Mouse (Mus musculus): ENCODE results near the gene Acap1.
"Not testable (repeated sequence)": the region's sequence is repeated elsewhere in the genome, so short reads cannot be mapped to it uniquely, and the experiment has no call there.

Gene Acap1

DNA sequence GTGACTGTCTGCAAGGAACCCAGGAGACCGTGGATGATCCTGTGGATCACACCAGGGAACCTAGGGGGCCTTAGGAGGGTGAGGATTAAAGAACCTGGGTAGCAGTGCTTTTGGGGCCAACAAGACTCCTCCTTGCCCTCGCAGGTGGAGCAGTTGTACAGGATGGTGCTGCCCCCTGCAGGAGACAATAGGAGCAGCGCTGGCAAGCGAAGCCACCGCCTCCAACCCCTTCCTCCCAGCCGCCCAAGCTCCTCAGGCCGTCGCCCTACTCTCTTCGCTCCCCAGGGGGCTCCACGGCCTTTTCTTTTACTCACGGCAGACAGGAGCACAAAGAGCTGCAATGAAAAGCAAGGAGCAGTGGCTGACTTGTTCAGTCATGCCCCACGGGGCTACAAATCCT, 18.5 kb downstream of the Acap1 start:
- in situ Hi-C loops (cut with MboI, MseI), result loop anchor here (5.0 kb wide), 1 partner anchor 75 kb away; the partner anchor contains the start of gene Fgf11

DNA sequence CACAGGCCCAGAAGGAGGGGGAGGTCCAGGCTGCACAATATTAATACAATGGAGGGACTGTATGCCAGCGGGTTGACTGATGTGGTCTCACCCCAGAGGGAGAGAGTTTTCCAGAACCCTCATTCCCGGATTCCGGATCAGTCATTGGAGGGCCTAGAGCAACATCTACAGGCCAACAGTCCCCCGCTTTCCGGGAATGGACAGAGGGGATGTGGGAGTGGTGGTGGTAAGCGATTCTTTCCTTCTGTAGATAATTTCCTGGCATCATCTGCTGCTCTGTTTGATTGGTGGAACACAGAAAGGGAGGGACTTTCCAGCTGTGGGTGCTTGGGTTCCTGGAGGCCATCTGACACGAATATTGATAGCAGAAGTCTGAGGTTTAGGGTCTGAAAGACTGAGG, 19.2 kb downstream of the Acap1 start:
- in situ Hi-C loops (cut with MboI, MseI), result loop anchor here (5.0 kb wide), 1 partner anchor 74 kb away; the partner anchor contains the start of gene Fgf11

DNA sequence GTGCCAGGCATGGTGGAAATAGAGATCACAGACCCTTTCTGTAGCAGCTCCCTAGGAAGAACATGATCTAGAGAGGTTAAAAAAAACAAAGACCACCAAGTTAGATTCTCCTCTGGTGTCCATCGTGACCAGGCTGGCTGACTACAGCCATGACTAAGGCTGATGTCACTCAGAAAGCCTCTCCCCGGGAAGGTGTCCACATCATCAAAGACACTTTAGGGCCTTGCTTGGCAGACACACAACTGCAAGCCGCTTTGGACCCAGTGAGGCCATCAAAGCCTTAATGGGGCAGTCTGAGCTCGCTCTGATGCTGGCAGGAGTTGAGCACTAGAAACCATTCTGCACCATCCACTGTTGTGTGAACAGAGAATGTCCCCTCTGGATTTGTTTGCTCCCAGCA, 22.9 kb downstream of the Acap1 start:
- in situ Hi-C loops (cut with MboI, MseI), result no loop called here

DNA sequence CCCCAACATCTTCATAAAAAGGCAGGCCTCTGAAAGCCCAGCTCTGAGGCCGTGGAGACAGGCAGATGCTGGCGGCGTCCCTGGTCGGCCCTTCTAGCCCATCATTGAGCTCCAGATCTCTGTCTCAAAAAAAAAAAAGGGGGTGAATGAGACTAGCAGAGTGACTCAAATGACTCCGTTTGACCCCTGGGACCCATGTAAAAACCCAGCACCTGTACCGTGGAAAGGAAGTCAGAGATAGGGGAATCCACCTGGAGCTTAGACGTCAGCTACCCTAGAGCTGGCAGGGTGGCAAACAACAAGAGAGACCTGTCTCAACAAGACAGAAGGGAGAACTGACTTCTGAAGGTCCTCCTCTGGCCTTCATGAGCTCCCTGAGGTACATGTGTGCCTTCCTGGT, 23.5 kb downstream of the Acap1 start:
- in situ Hi-C loops (cut with MboI, MseI), result no loop called here

DNA sequence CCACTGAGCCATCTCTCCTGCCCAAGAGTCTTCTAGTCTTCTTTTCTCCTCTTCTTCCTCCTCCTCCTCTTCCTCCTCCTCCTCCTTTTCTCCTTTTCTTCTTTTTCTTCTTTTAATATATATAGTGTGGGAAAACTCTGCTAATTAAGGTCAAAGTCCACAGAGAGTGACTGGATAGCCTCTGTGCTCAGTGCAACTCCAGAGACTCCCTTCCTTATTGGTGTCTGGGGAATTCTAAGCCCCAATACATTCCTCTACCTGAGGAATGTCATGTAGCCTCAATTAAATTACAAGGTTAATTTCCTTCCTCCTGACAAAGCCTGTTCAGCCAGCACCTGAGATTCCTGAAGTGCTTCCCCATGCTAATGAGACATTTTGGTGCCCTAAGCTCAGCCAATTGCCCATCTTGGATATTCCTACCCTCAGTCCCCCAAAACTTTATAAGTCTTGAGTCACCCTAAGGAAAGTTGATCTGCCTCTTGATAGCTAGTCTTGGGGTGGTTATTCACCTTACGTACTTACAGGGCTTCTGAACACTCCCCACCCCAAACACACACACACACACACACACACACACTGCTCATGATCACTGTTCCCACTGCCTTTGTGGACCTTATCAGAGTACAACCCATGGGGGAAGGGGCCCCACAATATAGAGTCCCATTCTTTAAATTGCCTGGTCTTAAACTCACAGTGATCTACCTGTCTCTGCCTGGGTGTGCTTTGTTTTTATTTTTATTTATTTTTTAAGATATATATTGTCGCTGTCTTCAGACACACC, 24.9 kb downstream of the Acap1 start:
- in situ Hi-C loops (cut with MboI, MseI), result no loop called here

DNA sequence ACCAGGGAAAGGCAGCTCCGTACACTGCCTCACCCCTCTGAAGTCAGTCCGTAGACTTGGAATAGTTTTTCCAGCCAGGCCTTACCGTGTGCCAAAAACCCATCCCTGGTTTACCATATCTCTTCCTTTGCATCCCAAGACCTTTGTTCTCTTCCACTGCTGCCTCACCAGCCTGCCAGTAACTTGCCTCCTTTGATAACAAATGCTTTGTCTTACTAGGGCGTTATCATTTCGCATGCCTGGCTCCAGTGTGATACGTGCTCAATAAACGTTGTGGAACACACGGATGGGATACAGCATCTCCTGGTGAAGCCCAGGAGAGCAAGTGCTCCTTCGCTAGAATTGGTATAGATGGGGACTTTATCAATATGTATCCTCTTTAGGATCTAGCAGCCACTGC, 28.0 kb downstream of the Acap1 start:
- in situ Hi-C loops (cut with MboI, MseI), result no loop called here

DNA sequence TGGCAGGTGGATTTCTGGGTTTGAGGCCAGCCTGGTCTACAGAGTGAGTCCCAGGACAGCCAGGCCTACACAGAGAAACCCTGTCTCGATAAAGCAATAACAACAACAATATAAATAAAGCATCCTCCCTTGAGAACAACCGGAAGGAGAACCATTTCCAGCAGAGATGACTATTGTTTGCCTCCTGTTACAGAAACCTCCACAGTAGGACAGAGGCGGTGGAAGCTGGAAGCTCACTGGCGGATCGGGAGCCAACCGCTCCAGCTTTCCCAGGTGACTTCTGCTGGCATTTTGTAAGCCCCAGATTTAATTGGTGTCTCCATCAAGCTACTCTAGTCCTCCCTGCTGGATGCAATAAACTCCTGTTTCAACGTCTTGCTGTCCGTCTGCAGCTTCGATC, 29.8 kb downstream of the Acap1 start:
- in situ Hi-C loops (cut with MboI, MseI), result no loop called here

DNA sequence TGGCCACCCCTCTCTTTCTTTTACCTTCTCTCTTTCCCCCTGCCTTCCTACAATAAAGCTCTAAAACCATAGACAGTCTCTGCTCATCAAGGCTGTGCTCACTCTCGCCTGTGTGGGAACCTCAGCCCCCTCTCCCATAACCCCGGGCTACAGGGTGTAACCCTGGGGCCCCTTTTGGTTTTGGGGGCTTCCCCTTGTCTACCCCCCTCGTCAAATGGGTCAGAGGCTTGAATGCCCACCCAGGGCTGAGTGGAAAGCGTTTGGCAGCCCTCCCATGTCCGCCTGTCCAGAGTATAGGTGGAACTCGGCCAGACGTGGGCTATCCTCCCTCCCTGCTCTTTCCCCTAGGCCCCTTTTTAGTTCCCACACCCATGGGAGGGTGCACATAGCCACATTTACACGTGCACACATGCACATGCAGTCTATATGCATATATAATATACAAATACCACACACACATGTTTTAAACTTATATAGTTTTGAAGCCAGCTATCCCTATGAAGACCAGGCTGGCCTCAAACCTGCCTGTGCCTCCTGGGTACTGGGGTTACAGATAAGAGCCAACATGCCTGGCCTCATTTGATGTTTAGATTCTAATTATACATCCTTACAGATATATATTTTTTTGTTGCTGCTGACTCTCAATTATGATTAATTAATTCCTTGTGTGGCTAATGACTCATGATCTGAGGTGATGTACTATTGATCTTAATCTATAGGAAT, 31.0 kb downstream of the Acap1 start:
- in situ Hi-C loops (cut with MboI, MseI), result no loop called here

DNA sequence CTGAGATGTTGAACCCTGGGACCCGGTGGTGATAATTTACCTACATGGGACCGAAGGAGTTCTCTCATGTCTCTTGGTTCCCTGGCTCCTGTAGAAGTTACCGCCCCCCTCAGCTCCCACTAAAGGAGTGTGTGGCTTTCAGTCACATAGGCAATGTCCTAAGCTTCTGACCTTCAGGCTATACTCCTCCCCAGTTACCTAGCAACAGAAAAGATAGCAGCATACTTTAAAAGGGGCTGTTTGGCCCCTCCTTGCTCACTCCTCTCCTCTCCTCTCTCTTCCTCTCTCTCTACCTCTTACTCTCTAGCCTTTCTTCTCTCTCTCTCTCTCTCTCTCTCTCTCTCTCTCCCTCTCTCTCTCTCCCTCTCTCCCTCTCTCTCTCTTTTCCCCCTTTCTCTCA, 31.6 kb downstream of the Acap1 start:
- in situ Hi-C loops (cut with MboI, MseI), result not testable (repeated sequence)

DNA sequence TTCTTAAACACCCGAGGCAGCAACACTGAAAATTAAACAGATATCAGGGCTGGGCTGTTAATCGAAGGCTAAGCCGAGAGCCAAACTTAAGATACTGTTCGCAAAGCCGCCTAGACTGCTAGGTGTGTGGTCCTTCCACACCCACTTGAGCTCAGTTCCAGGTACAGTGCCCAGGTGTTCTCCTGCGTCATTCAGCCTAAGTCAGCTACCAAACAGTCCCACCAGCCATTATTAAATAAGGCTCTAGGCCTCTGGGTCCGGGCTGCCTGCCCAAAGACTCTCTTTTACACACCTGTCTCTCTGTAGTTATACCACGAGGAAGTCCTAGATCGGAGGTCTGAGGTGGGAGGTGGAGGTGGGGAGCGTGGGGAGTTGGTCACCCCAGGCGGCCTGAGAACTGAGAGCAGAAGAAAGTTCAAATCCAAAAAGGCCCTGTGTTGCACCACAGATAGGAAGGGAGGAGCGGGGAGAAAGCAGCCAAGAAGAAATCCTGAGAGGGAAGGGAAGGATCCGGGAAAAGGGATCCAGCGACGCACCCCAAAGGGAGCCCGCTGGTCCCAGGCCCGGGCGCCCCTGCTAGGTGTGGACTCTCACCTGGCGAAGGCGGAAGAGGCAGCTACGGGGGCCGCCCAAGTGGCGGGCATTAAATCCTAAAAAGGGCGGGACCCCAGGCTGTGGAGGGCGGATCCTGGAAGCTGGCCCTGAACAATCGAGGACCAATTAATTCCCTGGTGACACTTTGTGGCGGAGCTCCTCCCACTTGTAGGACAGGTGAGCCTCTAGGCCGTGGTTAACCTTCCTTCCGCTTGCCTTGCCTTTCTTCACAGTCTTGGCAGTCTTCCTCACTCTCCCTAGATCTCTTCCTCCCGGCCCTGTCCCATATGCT, 37.0 kb downstream of the Acap1 start, which contains the start of gene Tnk1:
Gene Tnk1, minus strand, starts transcription at position 618 of the 886 bp plus-strand sequence.
- in situ Hi-C loops (cut with MboI, MseI), result no loop called here

DNA sequence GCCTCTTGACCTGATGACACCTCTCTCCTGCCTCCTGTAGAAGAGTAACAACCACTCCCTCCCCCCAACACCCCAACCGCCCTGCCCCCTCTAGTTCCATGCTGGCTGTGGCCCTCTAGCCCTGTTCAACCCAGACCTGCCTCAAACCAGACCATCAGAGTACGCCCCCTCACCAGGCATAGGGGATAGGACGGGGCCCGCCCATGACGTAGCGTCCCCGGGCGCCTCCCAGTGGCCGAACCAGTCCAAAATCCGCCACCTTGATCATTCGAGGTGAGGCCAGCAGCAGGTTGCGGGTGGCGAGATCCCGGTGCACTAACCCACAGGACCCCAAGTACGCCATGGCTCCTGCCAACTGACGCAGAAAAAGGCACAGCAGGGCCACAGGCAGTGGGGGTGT, 40.0 kb downstream of the Acap1 start:
- in situ Hi-C loops (cut with MboI, MseI), result no loop called here

DNA sequence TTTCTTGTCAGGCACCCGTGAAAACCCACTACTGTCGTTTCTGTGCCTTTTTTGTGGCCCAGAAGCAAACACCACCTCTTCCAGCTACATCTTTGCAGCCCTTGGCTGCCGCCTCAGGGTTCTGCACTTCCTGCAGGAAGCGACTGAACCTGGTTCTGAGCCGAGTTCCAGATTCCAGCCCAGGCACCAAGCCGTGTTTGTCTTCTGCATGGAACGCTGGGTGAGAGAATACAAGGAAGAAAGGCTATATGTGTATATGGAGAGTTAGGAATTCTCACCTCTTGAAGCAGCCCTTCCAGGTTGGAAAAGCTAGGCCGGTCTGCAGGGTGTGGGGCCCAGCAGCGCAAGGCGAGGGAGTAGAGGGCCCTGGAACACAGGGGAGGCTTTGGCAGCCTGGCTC, 40.7 kb downstream of the Acap1 start:
- in situ Hi-C loops (cut with MboI, MseI), result no loop called here

DNA sequence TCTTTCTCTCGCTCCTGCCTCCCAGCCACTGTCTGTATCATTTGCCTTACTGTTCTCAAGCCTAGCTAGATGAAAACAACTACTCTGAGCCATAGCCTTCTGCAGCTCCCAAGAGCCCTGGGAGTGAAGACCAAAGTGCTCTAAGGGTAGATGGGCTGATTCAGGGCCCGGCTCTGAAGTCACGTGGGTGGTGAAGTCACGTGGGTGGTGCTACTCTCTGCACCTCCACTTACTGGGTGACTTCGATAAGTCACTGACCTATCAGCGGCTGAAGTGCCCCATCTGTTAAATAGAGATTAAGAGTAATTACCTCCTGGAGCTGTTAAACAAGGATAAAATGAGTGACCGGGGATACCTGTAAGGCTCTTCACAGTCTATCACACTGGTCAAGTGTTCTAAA, 41.3 kb downstream of the Acap1 start:
- in situ Hi-C loops (cut with MboI, MseI), result no loop called here

DNA sequence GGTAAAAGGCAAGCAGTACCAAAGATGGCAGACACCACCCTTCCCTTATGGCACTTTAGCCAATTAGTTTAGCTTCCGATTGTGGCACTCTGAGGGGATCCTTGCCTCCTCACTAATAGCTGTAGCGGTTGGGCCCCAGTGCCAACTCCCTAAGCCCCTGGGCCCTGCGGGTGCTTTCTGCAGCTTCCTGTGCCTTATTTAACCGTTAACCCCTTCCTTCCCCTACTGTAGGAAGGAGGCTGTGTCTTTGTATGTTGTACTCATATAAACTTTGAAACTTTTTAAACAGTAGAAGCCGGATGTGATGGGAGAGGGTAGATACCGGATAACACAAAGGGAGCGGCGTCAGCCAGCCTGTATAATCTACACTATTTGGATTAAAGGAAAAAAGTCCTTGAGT, 44.6 kb downstream of the Acap1 start:
- in situ Hi-C loops (cut with MboI, MseI), result no loop called here

DNA sequence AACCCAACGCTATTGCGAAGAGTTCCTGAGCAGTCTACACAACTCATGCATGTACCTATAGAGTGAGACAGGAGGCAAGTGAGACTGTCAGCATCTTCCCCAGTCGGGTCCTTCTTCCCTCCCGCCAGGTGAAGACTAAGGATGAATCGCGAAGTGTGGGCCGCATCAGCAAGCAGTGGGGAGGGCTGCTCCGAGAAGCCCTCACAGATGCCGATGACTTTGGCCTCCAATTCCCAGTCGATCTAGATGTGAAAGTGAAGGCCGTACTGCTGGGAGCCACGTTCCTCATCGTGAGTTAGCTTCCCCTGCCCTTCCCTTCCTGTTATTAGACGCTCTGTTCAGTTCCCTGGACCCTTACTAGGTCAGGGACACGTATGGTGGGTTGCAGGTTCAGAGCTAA, 45.5 kb downstream of the Acap1 start:
- in situ Hi-C loops (cut with MboI, MseI), result no loop called here

DNA sequence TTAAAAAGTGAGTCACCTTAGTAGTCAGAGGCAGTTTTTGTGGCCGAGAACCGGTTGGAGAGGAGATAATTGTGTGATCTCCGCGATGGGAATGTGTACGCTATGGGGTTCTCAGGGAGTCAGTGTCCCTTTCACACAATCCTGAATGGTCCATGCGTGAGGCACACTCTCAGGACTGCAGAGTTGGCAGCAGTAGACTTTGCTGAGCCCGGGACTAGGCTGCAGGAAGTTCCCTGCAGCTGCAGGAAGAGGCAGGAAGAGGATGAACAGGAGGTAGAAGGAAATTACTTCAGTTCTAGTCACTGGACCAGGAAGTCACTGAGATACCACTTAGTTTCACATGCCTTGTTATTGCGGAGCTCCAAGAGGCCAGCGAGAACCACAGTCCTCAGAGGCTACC, 46.2 kb downstream of the Acap1 start:
- in situ Hi-C loops (cut with MboI, MseI), result no loop called here

DNA sequence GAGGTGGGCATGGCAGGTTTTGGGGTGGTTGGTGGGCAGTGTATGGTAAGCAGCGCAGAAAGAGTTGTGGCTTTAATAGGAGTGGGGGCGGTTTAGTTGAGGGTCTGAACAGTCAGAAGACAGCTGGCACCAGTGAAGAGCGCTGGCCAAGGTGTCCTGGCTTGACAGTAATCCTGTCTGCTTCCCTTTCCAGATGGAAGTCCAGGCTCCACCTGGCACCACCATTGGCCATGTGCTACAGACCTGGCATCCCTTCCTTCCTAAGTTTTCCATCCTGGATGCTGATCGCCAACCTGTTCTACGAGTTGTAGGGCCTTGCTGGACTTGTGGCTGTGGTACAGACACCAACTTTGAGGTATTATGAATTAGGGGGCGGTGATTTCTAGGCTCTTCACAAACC, 47.3 kb downstream of the Acap1 start:
- in situ Hi-C loops (cut with MboI, MseI), result no loop called here

DNA sequence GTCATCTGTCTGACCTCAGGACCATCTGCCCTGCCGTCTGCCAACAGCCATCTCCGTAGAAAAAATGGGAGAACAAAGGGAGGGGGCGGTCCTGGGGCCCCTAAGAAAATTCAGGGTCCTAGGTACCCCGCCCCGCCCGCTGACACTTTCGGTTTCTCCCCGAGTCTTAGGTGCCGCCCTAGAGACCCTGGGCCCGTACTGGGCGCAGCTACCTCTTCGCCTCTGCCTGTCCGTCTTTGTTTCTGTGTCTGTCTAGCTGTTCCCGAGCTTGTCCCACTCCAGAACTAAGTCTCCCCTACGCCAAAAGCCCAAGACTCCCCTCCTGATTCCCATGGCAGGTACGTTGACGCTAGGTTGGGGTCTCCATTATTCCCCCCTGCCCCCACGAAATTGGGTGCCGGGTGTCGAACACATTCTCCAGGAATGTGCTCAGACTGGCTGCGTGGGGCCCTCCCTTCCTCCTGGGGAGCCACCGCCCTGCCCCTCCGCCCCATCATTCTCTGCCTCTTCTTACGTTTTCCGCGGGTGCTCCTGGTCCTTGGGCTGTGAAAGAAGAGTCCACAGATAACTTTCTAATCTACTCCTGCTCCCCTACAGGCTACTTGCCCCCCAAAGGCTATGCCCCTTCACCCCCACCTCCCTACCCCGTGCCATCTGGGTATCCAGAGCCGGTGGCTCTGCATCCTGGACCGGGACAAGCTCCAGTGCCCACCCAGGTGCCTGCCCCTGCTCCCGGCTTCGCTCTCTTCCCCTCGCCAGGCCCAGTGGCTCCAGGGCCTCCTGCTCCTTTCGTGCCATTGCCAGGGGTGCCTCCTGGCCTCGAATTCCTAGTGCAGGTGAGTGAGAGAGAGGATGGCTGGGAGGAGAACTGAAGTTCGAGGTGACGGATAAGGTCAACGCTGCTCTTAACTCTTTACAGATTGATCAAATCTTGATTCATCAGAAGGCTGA, 48.3 kb downstream of the Acap1 start:
- in situ Hi-C loops (cut with MboI, MseI), result no loop called here

DNA sequence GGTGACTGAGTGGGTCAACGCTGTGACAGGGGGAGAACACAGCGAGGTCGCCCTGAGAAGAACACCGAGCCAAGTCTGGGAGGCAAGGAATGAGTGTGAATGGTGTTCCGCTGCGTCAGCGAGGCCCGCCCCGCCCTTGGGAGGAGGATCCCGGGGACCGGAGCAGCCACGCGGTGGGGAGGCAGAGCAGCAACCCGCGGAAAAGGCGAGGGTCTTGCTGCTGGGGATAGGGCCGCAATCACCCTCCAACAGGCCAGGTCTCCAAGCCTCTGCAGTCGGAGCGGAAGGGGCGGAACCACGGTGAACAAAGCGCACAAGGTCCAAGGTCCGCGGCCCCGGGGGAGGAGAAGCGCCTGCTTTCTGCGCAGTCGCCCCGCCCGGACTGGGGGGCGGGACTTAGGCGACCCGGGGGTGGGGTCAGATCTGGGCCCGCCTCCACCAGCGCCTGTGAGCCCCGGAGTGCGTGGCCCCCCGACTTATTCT, 49.1 kb downstream of the Acap1 start, which contains the start of gene Plscr3:
Gene Plscr3, plus strand, starts transcription at position 179 of the 483 bp plus-strand sequence.
- in situ Hi-C loops (cut with MboI, MseI), result no loop called here

DNA sequence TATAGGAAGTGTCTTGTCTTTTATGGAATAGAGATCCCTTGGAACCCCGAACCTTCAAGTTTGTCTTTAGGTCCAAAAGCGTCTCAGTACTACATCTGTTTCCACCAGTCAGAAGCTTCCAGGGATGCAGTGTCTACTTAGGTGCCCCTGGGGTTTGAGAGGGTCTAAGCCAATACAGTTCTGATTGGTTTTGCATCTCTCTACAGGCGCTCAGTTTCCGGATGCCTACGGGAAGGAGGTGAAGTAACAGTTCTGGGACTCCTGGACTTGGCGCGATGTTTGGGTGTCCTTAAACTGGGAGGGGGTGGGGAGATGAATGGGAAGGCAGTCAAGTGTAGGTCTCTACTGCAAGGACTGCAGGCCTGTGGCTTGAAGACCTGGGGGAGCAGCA, 56.6 kb downstream of the Acap1 start:
- in situ Hi-C loops (cut with MboI, MseI), result loop anchor here (5.0 kb wide), 1 partner anchor 41 kb away; the partner anchor contains the start of gene Chrnb1
